Mouse (Mus musculus) kidney, adult 18-20 months (tissue): ENCODE data around the gene Hmgcl.

ENCODE experiments used
- DNase-seq: peaks from one replicate; pipeline ENCODE4 v3.0.0; 2021

The Hmgcl gene

DNA sequence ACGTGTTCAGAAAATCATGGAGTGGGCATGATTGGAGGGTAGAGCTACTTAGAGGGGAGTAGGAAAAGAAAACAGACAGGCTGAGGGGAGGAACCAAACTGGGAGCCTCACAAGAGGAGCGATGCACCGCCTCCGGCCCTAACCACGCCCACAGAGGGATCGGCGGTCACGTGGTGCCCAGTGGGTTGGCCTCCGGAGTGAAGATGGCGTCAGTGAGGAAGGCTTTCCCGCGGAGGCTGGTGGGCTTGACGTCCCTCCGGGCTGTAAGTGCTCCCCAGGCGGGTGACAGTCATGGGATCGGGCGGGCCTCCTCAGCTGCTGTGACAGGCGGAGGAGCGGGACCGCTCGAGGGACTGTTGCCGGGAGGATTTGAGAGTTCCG, at the start of gene Hmgcl:
TSS of gene Hmgcl (plus strand) at position 171 of the 381 bp plus-strand sequence.
- DNase-seq, result peak; percentile 98

DNA sequence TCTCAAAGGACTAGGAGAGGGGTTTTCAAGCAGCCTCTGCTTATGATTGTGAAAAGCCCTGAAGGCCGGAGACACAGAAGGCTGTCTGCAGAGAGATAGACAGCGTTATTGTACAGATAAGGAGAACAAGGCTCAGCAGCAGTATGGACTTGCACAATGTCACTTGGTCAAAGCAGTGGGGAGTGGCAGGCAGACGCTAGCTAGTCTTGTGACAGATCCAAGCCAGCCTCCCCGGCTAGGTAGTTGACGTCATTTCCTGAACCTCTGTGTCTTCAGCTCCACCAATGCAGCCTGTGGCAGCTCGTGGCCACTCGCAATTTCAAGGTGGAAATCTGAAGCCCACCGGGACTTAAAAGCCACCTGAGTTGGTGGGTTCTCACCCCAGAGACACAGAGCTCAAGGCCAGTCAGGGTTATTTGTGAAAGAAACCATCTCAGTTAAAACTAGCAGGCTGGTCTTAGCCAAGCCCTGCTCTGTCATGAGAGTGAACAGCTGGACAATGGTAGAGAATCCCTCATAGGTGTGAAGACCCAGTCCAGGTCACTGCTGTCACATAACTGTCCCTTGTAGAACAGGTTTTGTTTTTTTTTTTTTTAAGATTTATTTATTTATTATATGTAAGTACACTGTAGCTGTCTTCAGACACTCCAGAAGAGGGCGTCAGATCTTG, 47.7 kb upstream of the Hmgcl start:
- DNase-seq, result no peak

DNA sequence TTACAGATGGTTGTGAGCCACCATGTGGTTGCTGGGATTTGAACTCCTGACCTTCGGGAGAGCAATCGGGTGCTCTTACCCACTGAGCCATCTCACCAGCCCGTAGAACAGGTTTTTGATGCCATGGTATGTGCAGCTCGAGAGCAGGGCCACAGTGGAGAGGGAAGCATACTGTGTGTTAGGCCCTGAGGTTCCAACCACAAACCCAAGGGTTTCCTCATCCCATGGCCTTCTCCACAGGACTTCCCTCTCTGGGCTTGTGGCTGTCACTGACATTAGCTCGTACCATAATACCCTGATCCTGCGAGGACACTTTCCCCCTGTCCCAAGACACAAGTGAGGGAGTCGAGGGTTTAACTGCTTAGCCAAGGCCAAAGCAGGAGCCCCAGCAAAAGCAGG, 47.2 kb upstream of the Hmgcl start:
- no peak for DNase-seq

DNA sequence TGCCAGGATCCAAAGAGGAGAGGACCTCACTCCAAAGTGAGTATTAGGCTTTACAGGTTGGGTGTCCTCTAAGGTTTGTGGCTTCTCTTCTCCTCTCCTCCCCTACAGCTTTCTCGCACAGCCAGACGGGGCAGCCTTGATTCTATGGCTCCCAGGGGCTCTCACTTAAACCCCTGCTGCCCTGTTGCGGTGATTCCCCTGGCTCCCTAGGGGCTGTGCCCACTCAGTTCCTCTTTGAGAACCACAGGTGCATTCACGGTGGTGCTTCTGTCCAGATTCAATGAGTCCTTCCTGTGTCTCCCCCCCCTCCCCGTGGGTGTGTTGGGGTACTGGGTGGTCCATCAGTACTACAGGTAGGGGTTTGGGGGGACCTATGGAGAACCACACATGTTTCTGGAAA, 46.2 kb upstream of the Hmgcl start:
- no peak for DNase-seq

DNA sequence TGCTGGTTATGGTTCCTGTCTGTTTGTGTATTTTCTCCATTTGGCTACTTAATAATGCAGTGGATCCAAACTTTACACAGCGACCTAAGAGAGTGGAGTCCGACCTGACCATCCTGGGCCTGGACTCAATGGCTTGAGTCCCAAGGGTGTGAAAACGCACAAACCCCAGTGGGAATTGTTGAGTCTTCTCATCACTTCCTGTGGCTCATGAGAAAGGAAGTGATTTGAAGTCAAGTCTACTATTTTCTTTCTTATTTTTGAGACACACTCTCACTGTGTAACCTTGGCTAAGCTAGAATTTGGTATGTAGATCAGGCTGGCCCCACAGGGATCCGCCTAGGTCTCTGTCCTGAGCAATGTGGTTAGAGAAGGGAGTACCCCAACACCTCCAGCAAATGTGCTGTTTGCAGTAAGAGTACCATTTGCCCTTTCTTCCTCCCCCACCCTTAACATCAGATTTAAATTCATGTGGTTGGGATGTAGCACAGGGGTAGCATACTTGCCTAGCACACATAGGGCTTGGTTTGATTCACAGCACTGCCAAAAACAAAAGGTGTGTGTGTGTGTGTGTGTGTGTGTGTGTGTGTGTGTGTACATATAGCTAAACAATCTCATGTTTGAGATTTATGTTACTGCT, 43.5 kb upstream of the Hmgcl start:
- no peak for DNase-seq

DNA sequence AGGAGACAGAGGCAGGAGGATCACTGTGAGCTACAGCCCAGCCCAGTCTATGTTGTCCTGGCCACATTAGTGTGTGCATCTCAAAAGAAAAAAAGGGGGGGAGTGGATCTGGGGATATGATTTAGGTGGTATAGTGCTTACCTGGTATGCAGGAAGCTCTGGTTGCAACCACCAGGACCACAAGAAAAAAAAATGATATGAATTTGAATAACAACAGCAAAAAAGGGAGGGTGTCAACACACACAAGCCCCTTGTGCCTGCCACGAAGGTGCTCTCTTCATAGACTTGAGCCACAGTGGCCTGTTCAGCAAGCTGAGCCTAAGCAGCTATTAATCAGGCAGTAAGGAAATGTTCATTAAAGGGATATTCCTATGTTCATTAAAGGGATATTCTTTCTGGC, 41.4 kb upstream of the Hmgcl start:
- no peak for DNase-seq

DNA sequence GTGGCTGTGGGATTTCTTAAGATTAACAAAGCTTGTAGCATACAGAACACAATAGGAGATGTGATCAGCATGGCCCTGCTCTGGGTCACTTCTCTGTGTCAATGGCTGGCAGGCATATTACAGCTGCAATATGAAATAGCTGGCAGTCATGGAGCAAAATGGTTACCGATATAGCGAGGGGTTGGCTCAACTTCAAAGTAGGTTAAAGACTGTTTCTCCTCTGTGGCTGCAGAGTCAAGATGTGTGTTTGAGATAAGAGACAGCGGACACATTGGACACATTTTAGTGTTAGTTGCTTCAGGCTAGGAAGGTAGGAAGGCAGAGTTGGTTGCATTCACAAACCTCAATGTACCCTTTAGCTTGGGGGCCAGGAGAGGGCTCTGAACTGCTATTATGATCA, 39.6 kb upstream of the Hmgcl start:
- no peak for DNase-seq

DNA sequence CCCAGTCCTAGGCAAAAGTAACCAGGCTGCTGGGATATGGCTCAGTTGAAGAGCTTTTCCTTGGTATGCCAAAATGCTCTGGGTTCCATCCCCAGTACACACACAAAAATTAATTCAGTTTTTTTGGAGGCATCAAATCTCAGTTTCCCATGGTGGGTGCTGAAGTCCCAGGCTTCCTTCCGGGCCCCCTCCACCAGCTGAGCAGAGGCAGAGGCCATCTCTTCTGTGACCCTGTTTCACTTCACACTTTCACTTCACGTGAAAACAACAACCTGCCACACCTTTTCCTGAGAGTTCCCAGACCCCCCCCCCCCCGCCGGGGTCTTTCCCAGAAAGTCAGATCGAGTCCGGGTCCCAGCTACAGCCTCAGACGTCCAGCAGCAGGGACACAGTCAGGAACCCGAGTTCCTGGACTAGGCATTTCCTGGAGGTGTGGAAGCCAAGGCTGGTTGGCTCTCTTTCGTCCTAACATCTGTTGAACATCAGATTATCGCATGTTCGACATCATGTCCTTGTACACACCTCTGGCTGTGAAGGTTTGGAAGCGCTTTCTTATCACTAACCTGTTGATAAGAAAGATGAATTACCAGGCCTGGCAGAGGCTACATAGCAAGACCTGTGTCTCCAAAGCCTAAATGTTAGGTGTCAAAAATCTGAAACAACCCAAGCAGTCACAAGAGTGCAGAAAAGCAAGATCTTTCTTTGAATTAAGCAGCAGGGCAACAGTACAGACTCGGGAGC, 36.8 kb upstream of the Hmgcl start:
- DNase-seq, result no peak

DNA sequence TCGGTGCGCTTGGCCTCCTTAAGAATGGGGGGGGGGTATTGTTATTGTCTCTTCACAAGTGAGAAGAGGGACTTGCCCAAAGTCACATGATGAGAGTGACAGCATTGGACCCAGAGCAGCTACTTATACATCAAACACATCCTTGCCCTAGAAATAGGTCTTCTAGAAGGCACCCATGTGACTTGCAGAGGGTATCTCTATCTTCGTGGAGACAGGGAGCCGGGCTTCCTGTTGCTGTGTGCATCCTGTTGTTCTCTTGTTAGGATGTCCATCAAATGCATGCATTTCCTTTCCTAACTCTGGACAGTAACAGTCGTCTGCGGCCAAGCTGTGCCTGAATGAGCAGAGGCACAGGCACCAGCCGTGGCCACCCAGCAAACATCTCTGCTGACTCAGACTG, 34.7 kb upstream of the Hmgcl start:
- DNase-seq, result peak; percentile 35

DNA sequence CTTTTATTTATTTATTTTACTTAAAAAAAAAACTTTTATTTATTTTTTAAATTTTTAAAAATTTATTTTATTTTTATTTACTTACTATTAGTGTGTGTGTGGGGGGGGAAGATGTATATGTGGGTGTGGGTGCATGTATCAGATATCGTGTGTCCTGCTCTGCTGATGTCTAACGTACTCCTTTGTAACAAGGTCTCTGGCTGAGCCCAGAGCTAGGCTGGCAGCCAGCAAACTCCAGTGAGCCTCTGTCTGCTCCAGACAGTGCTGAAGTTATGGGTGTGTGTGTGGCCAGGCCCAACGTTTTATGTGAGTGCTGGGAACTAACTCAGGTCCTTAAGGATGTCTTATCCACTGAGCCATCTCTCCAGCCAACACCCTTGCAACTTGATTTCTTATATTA, 34.1 kb upstream of the Hmgcl start:
- no peak for DNase-seq

DNA sequence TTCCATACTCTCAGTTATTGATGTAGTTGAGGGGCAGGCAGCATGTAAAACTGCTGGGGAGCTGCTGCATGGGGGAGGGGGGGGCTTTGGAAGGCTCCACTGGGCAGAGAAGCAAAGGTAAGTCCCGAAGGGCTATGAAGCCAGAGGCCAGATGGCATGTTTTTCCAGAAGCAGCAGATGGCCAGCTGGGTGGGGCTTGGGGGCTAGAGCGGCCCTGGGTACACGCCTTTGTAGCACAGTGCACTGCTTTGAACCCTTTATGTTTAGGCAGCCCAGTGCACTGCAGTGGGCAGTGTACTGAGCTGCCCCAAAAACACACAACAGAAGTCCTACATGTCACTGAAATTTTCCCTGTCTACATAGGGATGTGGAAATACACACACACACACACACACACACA, 33.4 kb upstream of the Hmgcl start:
- DNase-seq, result no peak

DNA sequence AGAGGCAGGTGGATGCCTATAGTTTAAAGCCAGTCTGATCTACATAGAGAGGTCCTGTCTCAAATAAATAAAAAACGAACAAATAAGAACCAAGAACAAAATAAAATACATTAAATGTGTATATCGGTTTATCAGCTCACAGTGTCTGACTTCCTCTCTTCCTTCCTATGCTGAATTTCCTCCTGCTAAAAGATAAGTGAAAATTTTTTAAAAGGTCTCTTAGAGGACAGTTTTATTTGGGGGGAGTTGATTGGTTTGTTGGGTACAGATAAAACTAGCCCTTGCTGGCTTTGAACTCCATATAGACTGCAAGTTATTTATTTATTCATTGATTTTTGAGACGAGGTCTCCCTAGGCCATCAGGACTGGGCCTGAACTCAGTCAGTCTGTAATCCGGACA, 32.8 kb upstream of the Hmgcl start:
- no peak for DNase-seq

DNA sequence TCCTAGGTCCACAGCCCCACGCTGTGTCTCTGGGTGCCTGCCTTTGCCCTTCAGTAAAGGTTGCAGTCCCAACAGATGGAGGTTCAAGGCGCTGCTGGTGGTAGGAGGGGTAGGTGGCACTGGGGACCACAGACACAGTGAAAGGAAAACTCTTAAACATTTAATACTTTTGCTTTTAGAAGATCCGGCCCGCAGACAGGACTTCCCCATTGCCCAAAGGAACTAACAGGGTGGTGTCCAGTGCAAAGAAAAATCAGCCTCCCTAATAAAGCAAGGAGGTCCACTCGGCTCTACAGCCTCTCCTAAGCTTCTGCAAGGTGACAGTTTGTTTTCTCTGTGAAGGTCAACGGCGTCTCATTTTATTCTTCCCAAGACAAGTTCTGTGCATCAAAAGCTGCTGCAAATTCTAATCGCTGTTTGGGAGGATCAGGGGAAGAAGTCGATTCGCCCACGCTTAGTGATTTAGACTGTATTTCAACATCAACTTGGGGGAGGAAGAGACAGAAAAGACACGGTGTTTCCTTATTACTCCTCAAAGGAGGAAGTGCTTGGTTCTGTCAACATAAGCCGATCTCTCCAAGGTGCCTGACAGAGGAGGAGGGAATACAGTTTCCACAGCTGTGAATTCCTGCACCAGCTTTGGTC, 27.5 kb upstream of the Hmgcl start:
- DNase-seq, result no peak

DNA sequence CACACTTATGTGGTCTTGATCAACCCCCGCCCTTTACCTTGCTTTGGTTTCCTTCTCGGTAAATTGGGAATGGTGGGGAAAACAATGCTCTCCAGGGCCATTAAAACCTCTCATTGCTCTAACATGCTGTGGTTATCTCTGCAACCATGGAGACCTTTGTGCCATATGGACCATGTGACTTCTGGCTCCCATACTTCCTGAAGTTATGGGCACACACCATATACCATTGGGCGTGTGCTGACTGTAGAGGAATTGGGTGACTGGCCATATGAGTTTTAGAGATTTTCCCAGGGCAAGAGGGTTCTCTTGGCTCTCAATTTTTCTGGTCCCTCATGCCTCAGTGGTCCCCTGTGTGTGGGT, 27.0 kb upstream of the Hmgcl start:
- no peak for DNase-seq

DNA sequence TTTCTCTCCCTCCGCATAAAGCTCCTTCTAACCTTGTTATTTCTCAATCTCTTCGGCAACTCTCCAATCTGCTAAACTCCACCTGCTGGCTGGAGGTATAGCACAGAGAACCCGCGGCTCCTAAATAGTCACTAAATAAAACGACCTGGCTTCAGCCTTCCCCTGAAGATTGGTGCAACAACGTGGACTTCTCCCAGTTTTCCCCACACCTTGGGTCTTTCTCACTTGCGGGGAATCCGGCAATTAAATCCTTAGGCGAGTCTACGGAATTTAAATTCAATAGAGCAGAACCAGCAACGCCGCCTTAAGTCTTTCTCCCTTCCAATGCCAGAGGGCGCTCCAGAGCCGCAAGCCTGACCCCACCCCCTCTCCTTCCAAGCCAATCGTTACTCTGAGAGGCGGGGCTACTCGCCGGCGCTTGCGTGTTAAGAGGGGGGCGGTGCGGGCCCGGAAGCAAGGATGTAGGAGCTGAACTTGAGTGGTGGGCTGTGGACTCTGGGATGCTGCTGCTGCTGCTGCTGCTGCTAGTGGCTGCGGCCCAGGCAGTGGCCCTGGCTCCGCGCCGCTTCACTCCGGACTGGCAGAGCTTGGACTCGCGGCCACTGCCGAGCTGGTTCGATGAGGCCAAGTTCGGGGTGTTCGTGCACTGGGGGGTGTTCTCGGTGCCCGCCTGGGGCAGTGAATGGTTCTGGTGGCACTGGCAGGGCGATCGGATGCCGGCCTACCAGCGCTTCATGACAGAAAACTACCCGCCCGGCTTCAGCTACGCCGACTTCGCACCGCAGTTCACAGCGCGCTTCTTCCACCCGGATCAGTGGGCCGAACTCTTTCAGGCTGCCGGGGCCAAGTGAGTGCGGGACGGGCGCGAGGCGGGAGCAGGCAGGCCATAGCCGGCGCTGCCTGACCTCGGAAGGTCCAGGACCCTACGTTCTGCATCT, 25.7 kb upstream of the Hmgcl start, which contains the start of gene Fuca1:
TSS of gene Fuca1 (plus strand) at position 432 of the 938 bp plus-strand sequence.
- peak; percentile 98 for DNase-seq

DNA sequence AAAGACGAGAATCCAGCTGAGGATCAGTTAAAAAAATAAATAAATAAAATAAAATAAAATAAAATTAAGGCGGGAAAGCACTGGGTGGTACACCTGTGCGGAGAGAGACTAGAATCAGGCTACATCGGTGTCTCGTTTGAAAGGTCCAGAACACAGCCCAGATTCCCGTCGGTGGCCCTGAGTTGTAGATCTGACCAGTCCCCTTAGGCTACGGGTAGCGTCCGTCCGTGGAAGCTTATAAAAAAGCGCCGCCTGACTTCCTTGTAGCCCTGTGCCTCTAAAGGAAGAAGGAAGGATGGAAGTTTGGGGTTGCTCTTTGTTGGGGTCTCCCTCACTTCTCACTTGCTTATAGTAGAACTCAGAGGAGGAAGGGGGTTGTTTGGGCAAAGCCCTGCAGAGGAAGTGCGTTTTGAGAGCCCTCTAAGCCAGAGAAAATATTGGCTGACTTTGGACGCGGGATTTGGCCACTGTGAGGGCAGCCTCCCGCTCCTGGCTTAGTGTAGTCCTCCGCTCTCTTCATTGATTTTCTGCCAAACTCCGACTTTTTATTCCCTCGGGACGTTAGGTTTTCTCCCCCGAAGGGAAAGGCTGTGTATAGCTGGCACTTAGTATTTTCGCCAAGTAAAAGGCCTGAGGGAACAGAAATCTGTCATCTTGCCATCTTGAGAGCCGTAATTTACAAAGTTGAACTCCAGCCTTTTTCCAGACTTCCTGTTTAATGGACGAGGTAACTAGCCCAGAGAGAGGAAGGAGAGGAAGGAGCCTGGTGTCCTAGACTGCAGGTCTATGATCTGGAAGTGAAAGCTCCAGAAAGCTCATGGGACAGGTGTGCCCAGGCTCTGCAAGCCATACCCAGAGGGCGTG, 24.8 kb upstream of the Hmgcl start:
- DNase-seq, result peak; percentile 54

DNA sequence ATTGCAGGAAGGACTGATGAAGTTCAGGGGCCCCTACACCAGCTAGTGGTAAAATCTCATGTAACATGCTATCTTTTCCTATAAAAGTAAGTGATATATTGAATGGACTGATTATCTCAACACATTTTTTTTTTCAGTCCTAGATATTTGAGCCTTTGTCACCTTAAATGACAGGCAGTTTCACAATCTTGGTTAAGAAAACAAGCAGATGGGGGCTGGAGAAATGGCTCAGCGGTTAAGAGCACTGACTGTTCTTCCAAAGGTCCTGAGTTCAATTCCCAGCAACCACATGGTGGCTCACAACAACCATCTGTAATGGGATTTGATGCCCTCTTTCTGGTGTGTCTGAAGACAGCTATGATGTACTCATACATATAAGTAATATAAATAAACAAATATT, 24.1 kb upstream of the Hmgcl start:
- DNase-seq, result no peak

DNA sequence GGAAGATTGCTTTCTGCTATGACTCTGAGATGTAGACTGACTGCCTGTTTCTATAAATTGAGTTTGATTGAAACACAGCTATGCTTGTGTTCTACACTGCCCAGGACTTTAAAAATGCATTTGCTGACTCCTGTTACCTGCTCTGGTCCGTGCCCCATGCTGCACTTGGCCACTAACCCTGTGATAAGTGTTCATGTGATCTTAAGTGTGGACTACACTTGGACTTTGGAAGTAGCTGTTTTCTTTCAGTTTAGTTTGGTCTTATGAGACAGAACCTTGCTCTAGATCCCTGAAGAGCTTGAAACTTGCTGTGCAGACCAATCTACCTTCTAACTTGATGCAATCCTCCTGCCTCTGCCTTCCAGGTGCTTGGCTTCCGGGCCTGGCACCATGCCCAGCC, 21.8 kb upstream of the Hmgcl start:
- peak; percentile 40 for DNase-seq

DNA sequence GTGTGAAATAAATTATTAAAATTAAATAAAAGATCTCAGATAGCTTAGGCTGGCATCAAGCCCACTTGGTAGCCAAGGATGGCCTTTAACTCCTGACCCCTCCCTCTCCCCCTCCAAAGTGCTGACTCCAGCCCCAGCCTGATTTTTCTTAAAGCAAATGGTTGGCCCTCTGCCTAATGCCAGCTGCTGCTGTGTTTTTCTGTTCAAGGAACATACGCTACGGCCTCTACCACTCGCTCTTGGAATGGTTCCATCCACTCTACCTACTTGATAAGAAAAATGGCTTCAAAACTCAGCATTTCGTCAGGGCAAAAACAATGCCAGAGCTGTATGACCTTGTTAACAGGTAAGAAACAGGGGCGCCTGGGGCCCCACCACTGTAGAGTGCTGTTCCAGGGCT, 20.9 kb upstream of the Hmgcl start:
- peak; percentile 38 for DNase-seq

DNA sequence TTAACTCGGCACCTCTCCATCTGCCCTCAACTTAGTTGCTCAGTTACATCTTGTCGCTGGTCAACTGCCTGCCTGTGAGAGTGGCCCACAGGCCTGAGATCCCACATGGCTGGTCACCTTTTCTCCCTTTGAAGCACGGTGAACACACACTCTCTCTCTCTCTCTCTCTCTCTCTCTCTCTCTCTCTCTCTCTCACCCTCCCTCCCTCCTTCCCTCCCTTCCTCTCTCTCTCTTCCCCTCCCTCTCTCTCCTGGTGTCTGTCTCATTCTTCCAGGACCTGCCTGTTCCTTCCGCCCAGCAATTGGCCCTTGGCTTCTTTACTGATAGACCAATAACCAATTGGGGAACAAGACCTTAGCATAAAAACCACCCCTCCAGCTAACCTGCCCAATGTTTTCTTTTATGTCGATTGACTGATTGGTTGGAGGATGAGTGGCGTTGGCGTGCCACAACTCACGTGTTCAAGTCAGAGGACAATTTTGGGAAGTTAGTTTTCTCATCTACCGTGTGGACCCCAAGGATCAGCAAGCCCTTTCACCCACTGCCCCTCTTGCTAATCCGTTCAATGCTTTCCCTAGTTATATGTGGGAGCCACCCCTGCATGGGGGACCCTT, 19.9 kb upstream of the Hmgcl start:
- DNase-seq, result no peak

DNA sequence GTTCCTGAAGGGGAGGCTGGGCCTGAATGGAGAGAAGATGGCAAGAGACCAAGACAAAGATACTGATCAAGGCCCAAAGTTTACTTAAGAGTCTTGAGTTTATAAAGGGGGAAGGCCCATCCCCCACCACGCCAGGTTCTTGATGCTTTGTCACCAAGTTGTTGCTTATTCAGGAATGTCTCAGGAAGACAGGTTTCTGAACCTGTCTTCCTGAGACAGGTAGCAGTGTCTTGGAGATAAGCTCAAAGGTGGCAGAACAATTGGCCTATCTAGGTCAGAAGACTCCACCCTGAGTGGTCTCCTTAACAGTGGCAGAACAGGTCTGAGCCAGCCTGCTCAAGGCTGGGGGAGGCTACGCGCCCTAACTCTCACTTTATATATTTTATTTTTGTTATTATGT, 19.4 kb upstream of the Hmgcl start:
- no peak for DNase-seq
